Mouse (Mus musculus) liver, embryonic 14.5 days (tissue): ENCODE measurements around the gene Grasp.

ENCODE experiments used
- CTCF ChIP-seq: IDR thresholded peaks from 2 replicates; pipeline ENCODE4 v1.5.1; 2016; ENCODE audit warnings: antibody characterized with exemption, low read depth, control low read depth
- EP300 ChIP-seq: IDR thresholded peaks from 2 replicates; pipeline ENCODE4 v1.6.1; 2016; ENCODE audit warnings: antibody characterized with exemption, low read depth

GRCm38 (mm10) chr15:101221298-101222104 is 2.5 kb upstream of the Grasp start:
- TF ChIP-seq CTCF (peak; percentile 78), EP300 (no peak)
